Mouse (Mus musculus): ENCODE measurements around the gene Peg3. TPM values are rescaled to one million over a fixed set of nuclear protein-coding genes. Genes with fewer than 3 reads are reported as not detected.

The Peg3 gene
- polyA plus RNA-seq (2014; fragmentation: Illumina TruSeq; extraction: RNeasy Lipid Tissue Mini Kit (QIAGEN cat#74804); ENCODE audit: low replicate concordance) = 8.9 TPM

GRCm38 (mm10) chr7:6730241-6730640 lies at the start of gene Peg3, which contains the start of gene Usp29:
Peg3 (minus strand) TSS chr7:6730431.
Usp29 (plus strand) TSS chr7:6730578.

GRCm38 (mm10) chr7:6696241-6697045 lies 33.8 kb downstream of the Peg3 start, which contains the start of gene Zim1:
Zim1 (minus strand) TSS chr7:6696450.

Other genes starting within 250 kb of the Peg3 start
- gene Olfr5, start 243.5 kb downstream of the Peg3 start, polyA plus RNA-seq (2014; fragmentation: Illumina TruSeq; extraction: RNeasy Lipid Tissue Mini Kit (QIAGEN cat#74804); ENCODE audit: low replicate concordance) = not detected
- gene Olfr1347, start 230.7 kb downstream of the Peg3 start, polyA plus RNA-seq (2014; fragmentation: Illumina TruSeq; extraction: RNeasy Lipid Tissue Mini Kit (QIAGEN cat#74804); ENCODE audit: low replicate concordance) = not detected
- gene Olfr1348, start 221.7 kb downstream of the Peg3 start, polyA plus RNA-seq (2014; fragmentation: Illumina TruSeq; extraction: RNeasy Lipid Tissue Mini Kit (QIAGEN cat#74804); ENCODE audit: low replicate concordance) = not detected
- not detected for gene Olfr1349, start 207.5 kb downstream of the Peg3 start, polyA plus RNA-seq (2014; fragmentation: Illumina TruSeq; extraction: RNeasy Lipid Tissue Mini Kit (QIAGEN cat#74804); ENCODE audit: low replicate concordance)
- not detected for gene Olfr1350, start 165.6 kb downstream of the Peg3 start, polyA plus RNA-seq (2014; fragmentation: Illumina TruSeq; extraction: RNeasy Lipid Tissue Mini Kit (QIAGEN cat#74804); ENCODE audit: low replicate concordance)
- gene Zim1, start 34.0 kb downstream of the Peg3 start, polyA plus RNA-seq (2014; fragmentation: Illumina TruSeq; extraction: RNeasy Lipid Tissue Mini Kit (QIAGEN cat#74804); ENCODE audit: low replicate concordance) = 0.52 TPM
- 0.74 TPM for gene Usp29, start 147 bp upstream of the Peg3 start, polyA plus RNA-seq (2014; fragmentation: Illumina TruSeq; extraction: RNeasy Lipid Tissue Mini Kit (QIAGEN cat#74804); ENCODE audit: low replicate concordance)